8 mouse cellular contexts compared by ENCODE assay signal in genomic region chr3:96327647-96328046, GRCm38 (mm10). TPM values are rescaled to one million over a fixed set of nuclear protein-coding genes. Genes with fewer than 3 reads are reported as not detected.
DNase-seq lines count a peak whose midpoint lies in the region; ATAC-seq and TF ChIP-seq lines count a peak whose summit lies in the region.

No protein-coding gene starts in this region.

- no peaks in the 10 kb centered on the region for H3K4me1 ChIP-seq in lung, postnatal 0 days (ENCODE audit: insufficient read depth, low read depth, low read length)
- peaks cover 3% of the 10 kb centered on the region for H3K4me1 ChIP-seq in embryonic fibroblast, embryonic 13.5 days (ENCODE audit: control insufficient read depth, insufficient read depth, low read length)
- H3K4me1 ChIP-seq in liver, embryonic 12.5 days, result peaks cover 22% of the 10 kb centered on the region
- no peaks in the 10 kb centered on the region for H3K4me1 ChIP-seq in stomach, postnatal 0 days (replicated peaks; ENCODE audit: control insufficient read depth, insufficient read depth)

- no peak for DNase-seq in lung, postnatal 0 days (ENCODE audit: low spot score)
- DNase-seq in lung, postnatal 25 days (ENCODE audit: low spot score), result no peak
- no peak for DNase-seq in stomach, postnatal 0 days (ENCODE audit: low spot score)
- no peak for DNase-seq in gastrocnemius, adult 18-20 months (ENCODE audit: low spot score)
- DNase-seq in right cerebral cortex, postnatal 25 days, result no peak
- no peak for DNase-seq in left cerebral cortex, postnatal 10 days (ENCODE audit: extremely low spot score in 1 of 2, low spot score in 2 of 2)

- no peaks in the 10 kb centered on the region for H3K9me3 ChIP-seq in lung, postnatal 0 days (ENCODE audit: low read length)
- H3K9me3 ChIP-seq in liver, embryonic 12.5 days (replicated peaks), result no peaks in the 10 kb centered on the region
- H3K9me3 ChIP-seq in stomach, postnatal 0 days (ENCODE audit: control insufficient read depth, low read length), result no peaks in the 10 kb centered on the region

- H3K27ac ChIP-seq in lung, postnatal 0 days (ENCODE audit: low read length), result no peak overlapping the region
- no peak overlapping the region for H3K27ac ChIP-seq in embryonic fibroblast, embryonic 13.5 days (ENCODE audit: insufficient read depth, low read length)
- H3K27ac ChIP-seq in liver, embryonic 12.5 days, result no peak overlapping the region
- no peak overlapping the region for H3K27ac ChIP-seq in stomach, postnatal 0 days (replicated peaks)

- WGBS in lung, postnatal 0 days, result 2% methylated on average over 8 of the region's 18 CpGs
- WGBS in liver, embryonic 12.5 days (ENCODE audit: insufficient replicate concordance), result under 1% methylated on average over 17 of the region's 18 CpGs
- WGBS in stomach, postnatal 0 days, result 0% methylated on average over 15 of the region's 18 CpGs

- peaks cover 64% of the 10 kb centered on the region for H3K27me3 ChIP-seq in lung, postnatal 0 days (replicated peaks; ENCODE audit: insufficient read depth, low read length)
- H3K27me3 ChIP-seq in liver, embryonic 12.5 days (replicated peaks), result peaks cover 79% of the 10 kb centered on the region
- H3K27me3 ChIP-seq in stomach, postnatal 0 days (ENCODE audit: control insufficient read depth, insufficient read depth, low read length), result peaks cover 20% of the 10 kb centered on the region

- intact Hi-C loops in left cerebral cortex, postnatal 10 days (cut with DNase I), result loop anchor here (5.0 kb wide), 1 partner anchor 115 kb away; no protein-coding TSS in a partner anchor

- H3K36me3 ChIP-seq in lung, postnatal 0 days (ENCODE audit: insufficient read depth, low read length), result no peaks in the 10 kb centered on the region
- no peaks in the 10 kb centered on the region for H3K36me3 ChIP-seq in liver, embryonic 12.5 days
- H3K36me3 ChIP-seq in stomach, postnatal 0 days (ENCODE audit: control insufficient read depth, insufficient read depth, low read length), result no peaks in the 10 kb centered on the region

- TF ChIP-seq EP300 in lung, postnatal 0 days (IDR thresholded peaks at IDR 0.05), result no peak
- no peak for TF ChIP-seq EP300 in stomach, postnatal 0 days (optimal IDR thresholded peaks at IDR 0.05)

- no peak overlapping the region for H3K9ac ChIP-seq in lung, postnatal 0 days (replicated peaks; ENCODE audit: low read depth)
- H3K9ac ChIP-seq in liver, embryonic 12.5 days, result peak overlapping the region; percentile 50; the same call in 1 of the 2 replicates
- no peak overlapping the region for H3K9ac ChIP-seq in stomach, postnatal 0 days (ENCODE audit: low read length)

- no peak for ATAC-seq in lung, postnatal 0 days
- no peak; the same call in 1 of the 2 replicates for ATAC-seq in liver, embryonic 12.5 days
- ATAC-seq in stomach, postnatal 0 days (ENCODE audit: low FRiP score, low TSS enrichment), result peak; percentile 9; the same call in 1 of the 2 replicates

- TF ChIP-seq POLR2A in embryonic fibroblast, embryonic 13.5 days (IDR thresholded peaks at IDR 0.05; ENCODE audit: low read depth, low read length), result no peak

- TF ChIP-seq CTCF in lung, postnatal 0 days (IDR thresholded peaks at IDR 0.05), result no peak
- no peak for TF ChIP-seq CTCF in embryonic fibroblast, embryonic 13.5 days (IDR thresholded peaks at IDR 0.05; ENCODE audit: borderline replicate concordance, insufficient read depth, low read length)
- TF ChIP-seq CTCF in stomach, postnatal 0 days (IDR thresholded peaks at IDR 0.05; ENCODE audit: low read depth), result no peak

- H3K4me2 ChIP-seq in lung, postnatal 0 days (replicated peaks; ENCODE audit: low read depth, low read length), result peak overlapping the region; percentile 52
- H3K4me2 ChIP-seq in liver, embryonic 12.5 days, result peak overlapping the region; percentile 72
- peak overlapping the region; percentile 53 for H3K4me2 ChIP-seq in stomach, postnatal 0 days (replicated peaks; ENCODE audit: low read depth)

- peak overlapping the region; percentile 26 for H3K4me3 ChIP-seq in lung, postnatal 0 days (ENCODE audit: low read depth, low read length)
- peak overlapping the region; percentile 65 for H3K4me3 ChIP-seq in embryonic fibroblast, embryonic 13.5 days (ENCODE audit: insufficient read depth, low read length)
- H3K4me3 ChIP-seq in liver, embryonic 12.5 days, result peak overlapping the region; percentile 50
- H3K4me3 ChIP-seq in stomach, postnatal 0 days (ENCODE audit: low read depth, low read length), result peak overlapping the region; percentile 24

RNA-seq across cellular contexts. Expression of gene Fcgr1, which starts 33.9 kb away (rescaled TPM):
- 4.7 and 5.3 TPM in 2 replicates for polyA plus RNA-seq in lung, postnatal 0 days (2015; fragmentation: Nextera tagmentation; extraction: Ambion mirVana)
- 0.61 TPM in 1 of 2 replicates, not detected in the other for polyA plus RNA-seq in embryonic fibroblast, embryonic 13.5 days (2011; ENCODE audit: insufficient read length, low read depth, missing spikeins)
- 2.4 and 2.7 TPM in 2 replicates for polyA plus RNA-seq in liver, embryonic 12.5 days (2016; fragmentation: Nextera tagmentation; extraction: Ambion mirVana)
- 2.5 and 3.8 TPM in 2 replicates for polyA plus RNA-seq in stomach, postnatal 0 days (2015; fragmentation: Nextera tagmentation; extraction: Ambion mirVana)
- total RNA-seq in gastrocnemius, adult 18-20 months (2021), result under 1 TPM in 1 of 2 experiments, not detected in 1; 0.14 TPM
- 1 to 10 TPM; 1.9 to 3.4 TPM for total RNA-seq in left cerebral cortex, postnatal 10 days (2021)

RNA-seq across cellular contexts. Expression of gene Hist2h2bb, which starts 58.1 kb away (rescaled TPM):
- 0.48 and 2.9 TPM in 2 replicates for polyA plus RNA-seq in lung, postnatal 0 days (2015; fragmentation: Nextera tagmentation; extraction: Ambion mirVana)
- polyA plus RNA-seq in embryonic fibroblast, embryonic 13.5 days (2011; ENCODE audit: insufficient read length, low read depth, missing spikeins), result 11.0 and 16.1 TPM in 2 replicates
- polyA plus RNA-seq in liver, embryonic 12.5 days (2016; fragmentation: Nextera tagmentation; extraction: Ambion mirVana), result 23.6 and 31.6 TPM in 2 replicates
- polyA plus RNA-seq in stomach, postnatal 0 days (2015; fragmentation: Nextera tagmentation; extraction: Ambion mirVana), result 3.8 and 5.5 TPM in 2 replicates
- 10 to 100 TPM; 15.3 to 27.5 TPM for total RNA-seq in gastrocnemius, adult 18-20 months (2021)
- total RNA-seq in left cerebral cortex, postnatal 10 days (2021), result 100 to 1,000 TPM; 161 to 194 TPM

RNA-seq across cellular contexts. Expression of gene Hist2h3b, which starts 59.2 kb away (rescaled TPM):
- 12.5 and 12.9 TPM in 2 replicates for polyA plus RNA-seq in lung, postnatal 0 days (2015; fragmentation: Nextera tagmentation; extraction: Ambion mirVana)
- polyA plus RNA-seq in embryonic fibroblast, embryonic 13.5 days (2011; ENCODE audit: insufficient read length, low read depth, missing spikeins), result 2.6 and 7.5 TPM in 2 replicates
- polyA plus RNA-seq in liver, embryonic 12.5 days (2016; fragmentation: Nextera tagmentation; extraction: Ambion mirVana), result 99.1 and 113 TPM in 2 replicates
- 16.4 and 34.4 TPM in 2 replicates for polyA plus RNA-seq in stomach, postnatal 0 days (2015; fragmentation: Nextera tagmentation; extraction: Ambion mirVana)
- 10 to 100 TPM; 14.0 to 16.9 TPM for total RNA-seq in gastrocnemius, adult 18-20 months (2021)
- 100 to 1,000 TPM; 116 to 121 TPM for total RNA-seq in left cerebral cortex, postnatal 10 days (2021)
